Mouse (Mus musculus) cerebellum, adult 11-12 months (tissue): ENCODE measurements around the gene Chdh.

Source experiments
- DNase-seq: peaks from one replicate; pipeline ENCODE4 v3.0.0; 2022

Chdh gene

DNA sequence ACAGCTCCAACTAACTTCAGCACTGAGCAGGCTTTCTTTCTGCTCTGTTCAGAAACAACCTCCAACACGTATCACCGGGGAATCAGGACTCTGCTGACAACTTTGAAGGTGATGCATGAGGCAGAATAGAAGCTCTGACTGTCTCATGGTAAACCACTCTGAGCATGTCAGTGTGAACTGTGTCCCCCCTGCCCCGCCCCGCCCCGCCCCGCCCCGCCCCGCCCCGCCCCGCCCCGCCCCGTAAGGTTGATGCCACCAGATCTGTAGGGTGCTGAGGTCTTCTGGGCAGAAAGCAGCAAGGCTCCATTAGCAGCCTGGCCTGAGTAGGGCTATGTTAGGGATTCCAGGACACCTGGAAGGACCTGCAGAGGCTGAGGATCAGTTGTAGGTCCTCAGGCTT lies 57.9 kb downstream of the Chdh start:
- DNase-seq: no peak

DNA sequence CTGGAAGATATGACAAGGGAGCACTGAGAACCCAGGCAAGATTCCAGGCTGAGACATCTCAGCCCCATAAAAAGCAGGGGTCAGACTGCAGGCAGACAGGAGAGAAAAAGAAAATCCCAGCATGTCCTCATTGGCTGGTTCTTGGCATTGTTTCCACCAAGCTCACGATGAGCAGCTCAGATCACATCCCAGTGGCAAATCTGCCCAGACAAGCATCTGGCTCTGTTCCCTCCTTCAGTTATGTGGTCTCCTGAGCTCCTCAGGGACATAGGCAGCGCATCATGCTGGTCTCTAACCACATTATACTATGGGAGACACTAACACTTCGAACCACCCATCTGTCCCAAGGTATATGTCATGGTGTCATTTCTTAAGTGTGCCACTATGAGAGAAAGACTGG lies 59.7 kb downstream of the Chdh start:
- DNase-seq: no peak

DNA sequence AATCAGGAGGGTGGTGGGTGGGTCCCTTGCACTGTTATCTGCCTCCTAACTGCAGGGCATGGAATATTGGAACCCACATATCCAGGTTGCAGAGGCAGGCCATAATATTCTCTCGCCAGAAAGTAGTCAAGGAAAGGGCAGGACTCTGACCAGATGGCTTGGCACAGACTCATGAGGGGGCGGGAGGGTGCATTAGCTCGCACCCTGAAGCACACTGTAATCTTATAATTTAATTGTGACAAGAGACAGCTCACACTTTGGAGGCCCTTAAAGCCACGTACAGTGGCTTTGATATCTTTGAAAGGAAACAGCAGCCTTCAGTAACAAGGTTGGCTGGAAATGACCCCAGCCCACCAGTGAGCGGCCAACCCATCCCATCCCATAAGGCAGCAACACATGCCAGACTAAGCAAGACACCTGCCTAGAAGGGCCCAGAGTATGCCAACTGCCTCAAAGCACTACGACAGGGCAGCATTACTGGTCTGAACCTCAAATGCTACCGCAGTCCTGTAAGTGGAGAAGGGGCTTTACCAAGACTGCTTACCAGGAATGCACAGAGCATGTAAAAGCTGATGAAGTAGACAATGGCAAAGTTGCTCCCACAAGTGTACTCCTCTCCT lies 66.6 kb downstream of the Chdh start:
- peak; percentile 64 for DNase-seq

DNA sequence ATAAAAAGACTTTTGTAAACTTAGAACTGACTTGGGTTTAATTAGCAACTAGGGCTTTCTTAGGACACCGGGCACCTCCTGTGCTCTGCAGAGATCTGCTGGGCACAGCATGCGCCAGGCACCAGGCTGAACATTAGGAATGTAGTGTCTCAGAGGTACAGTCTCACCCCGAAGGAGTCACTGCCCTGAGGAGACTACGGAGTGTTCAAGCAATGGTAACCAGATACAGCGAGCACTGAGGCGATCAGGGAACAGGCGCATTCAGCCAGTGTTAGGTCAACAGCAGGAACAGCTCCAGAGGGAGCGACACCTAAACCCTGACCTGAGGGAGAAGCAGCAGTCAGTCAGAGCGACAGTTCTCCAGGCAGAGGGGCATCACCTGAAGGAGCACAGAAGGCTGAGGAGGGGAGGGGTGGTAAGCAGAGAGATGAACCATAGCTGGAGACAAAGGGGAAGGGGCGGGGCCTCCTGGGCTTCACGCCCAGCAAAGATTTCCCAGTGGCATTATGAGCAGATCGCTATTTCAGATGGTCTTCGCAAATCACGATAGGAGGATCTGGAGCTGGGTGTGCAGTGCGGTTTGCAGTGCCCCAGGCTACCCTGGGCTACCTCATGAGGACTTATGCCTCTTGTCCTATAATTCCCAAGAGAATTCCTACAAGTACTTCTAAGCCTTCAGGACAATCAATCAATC lies 69.4 kb downstream of the Chdh start:
- DNase-seq: no peak

DNA sequence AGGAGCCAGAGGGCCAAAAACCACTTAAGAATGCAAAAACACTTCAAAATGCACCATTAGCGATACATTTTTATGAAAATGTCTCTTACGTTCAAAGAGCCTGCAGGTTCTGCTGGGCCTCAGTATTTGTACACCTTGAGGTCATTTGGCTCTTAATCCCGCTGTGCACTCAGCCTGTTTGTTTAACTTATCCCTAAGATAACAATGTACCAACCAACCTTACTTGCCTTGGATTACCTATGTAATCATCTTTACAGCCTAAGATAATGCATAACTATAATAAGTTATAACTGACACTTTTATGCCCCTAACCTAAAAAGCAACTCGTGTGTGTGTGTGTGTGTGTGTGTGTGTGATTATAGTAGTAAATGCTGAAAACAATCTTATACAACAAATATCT lies 70.9 kb downstream of the Chdh start:
- no peak for DNase-seq
